Mouse (Mus musculus) heart, adult 8-10 months (tissue): ENCODE data around the gene Rabgap1l. TPM values are rescaled to one million over a fixed set of nuclear protein-coding genes. Genes with fewer than 3 reads are reported as not detected.
"Not testable (repeated sequence)": the region's sequence is repeated elsewhere in the genome, so short reads cannot be mapped to it uniquely, and the experiment has no call there.

Experiments used
- DNase-seq: peaks from one replicate; pipeline ENCODE4 v3.0.0; 2022; ENCODE audit warnings: low spot score
- total RNA-seq, 4 experiments: library from RNA; stranded (reverse); gene quantifications; 2 replicates each; pipeline ENCODE4 v1.2.4; 2022

Rabgap1l gene
- total RNA-seq, 4 experiments from 2014 or later = 61.7 to 86.7 (median 68.5) TPM

GRCm38 (mm10) chr1:160286400-160287057 lies 506.5 kb downstream of the Rabgap1l start:
- DNase-seq = no peak

GRCm38 (mm10) chr1:160284241-160284640 lies 508.8 kb downstream of the Rabgap1l start:
- DNase-seq = no peak

- not testable (repeated sequence) for DNase-seq
Measured at GRCm38 (mm10) chr1:160282166-160282874, 510.7 kb downstream of the Rabgap1l start.

GRCm38 (mm10) chr1:160281337-160282084 lies 511.5 kb downstream of the Rabgap1l start:
- DNase-seq = no peak

GRCm38 (mm10) chr1:160280603-160281002 lies 512.4 kb downstream of the Rabgap1l start:
- DNase-seq = peak; percentile 29

- DNase-seq = no peak
Measured at GRCm38 (mm10) chr1:160277940-160278682, 514.9 kb downstream of the Rabgap1l start.

- DNase-seq = no peak
Measured at GRCm38 (mm10) chr1:160275248-160275647, 517.8 kb downstream of the Rabgap1l start.

- no peak for DNase-seq
Measured at GRCm38 (mm10) chr1:160273133-160273743, 519.8 kb downstream of the Rabgap1l start.

- no peak for DNase-seq
Measured at GRCm38 (mm10) chr1:160271282-160271967, 521.6 kb downstream of the Rabgap1l start.

GRCm38 (mm10) chr1:160268322-160268721 lies 524.7 kb downstream of the Rabgap1l start:
- no peak for DNase-seq

- peak; percentile 35 for DNase-seq
Measured at GRCm38 (mm10) chr1:160263630-160264346, 529.2 kb downstream of the Rabgap1l start.

- DNase-seq = no peak
Measured at GRCm38 (mm10) chr1:160263053-160263452, 530.0 kb downstream of the Rabgap1l start.

GRCm38 (mm10) chr1:160262415-160262814 lies 530.6 kb downstream of the Rabgap1l start:
- no peak for DNase-seq

GRCm38 (mm10) chr1:160261849-160262248 lies 531.2 kb downstream of the Rabgap1l start:
- no peak for DNase-seq

GRCm38 (mm10) chr1:160260605-160261004 lies 532.4 kb downstream of the Rabgap1l start:
- no peak for DNase-seq

GRCm38 (mm10) chr1:160259884-160260283 lies 533.1 kb downstream of the Rabgap1l start:
- no peak for DNase-seq

- DNase-seq = no peak
Measured at GRCm38 (mm10) chr1:160253108-160253507, 539.9 kb downstream of the Rabgap1l start.

- no peak for DNase-seq
Measured at GRCm38 (mm10) chr1:160251388-160252007, 541.5 kb downstream of the Rabgap1l start.

GRCm38 (mm10) chr1:160250782-160251181 lies 542.2 kb downstream of the Rabgap1l start:
- no peak for DNase-seq
